Mouse (Mus musculus): ENCODE data around the gene Abca1. TPM values are rescaled to one million over a fixed set of nuclear protein-coding genes. Genes with fewer than 3 reads are reported as not detected.

Gene Abca1
- polyA plus RNA-seq, 1 experiment from 2014 or later, result 5.6 TPM

GRCm38 (mm10) chr4:53134816-53135215, 24.9 kb downstream of the Abca1 start:
- Histone ChIP-seq H3K36me3 (ENCODE audit: control insufficient read depth, insufficient read depth, low read length) (no peaks in the 10 kb centered on the region), H3K4me1 (replicated peaks; ENCODE audit: control insufficient read depth, insufficient read depth, low read length) (no peaks in the 10 kb centered on the region), H3K4me2 (ENCODE audit: low read depth, low read length, severe bottlenecking) (no peak overlapping the region), H3K9me3 (ENCODE audit: control insufficient read depth, low read length) (no peaks in the 10 kb centered on the region), H3K4me3 (ENCODE audit: low read depth, low read length) (no peak overlapping the region), H3K27ac (ENCODE audit: low read depth, low read length) (no peak overlapping the region), H3K9ac (ENCODE audit: low read length) (no peak overlapping the region), H3K27me3 (ENCODE audit: control insufficient read depth, insufficient read depth, low read length) (no peaks in the 10 kb centered on the region)
- WGBS, result 90% methylated on average over 7 of the region's 7 CpGs
- DNase-seq (ENCODE audit: low spot score), result no peak
- no peak for ATAC-seq (replicated peaks; ENCODE audit: low FRiP score)

DNA sequence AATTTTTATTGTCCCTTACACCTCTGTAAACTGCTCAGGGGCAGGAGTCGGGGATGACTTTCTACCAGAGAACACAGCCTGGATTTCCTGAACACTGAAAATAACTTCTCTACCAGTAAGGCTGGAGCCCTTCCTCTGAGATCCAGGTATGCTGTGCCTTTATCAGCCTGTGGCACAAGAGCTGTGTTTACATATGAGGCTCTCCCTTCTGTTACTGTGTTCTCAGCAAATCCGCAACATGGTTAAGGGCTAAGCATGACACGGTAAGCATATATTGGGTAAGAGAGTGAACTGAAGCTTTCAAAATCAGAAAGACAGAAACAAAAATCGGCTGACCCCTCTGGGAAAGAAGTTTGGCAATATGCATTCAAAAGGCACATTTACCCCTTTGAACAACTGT, 25.7 kb downstream of the Abca1 start:
- Histone ChIP-seq H3K4me3 (ENCODE audit: low read depth, low read length) (no peak overlapping the region), H3K27ac (ENCODE audit: low read depth, low read length) (no peak overlapping the region), H3K9ac (ENCODE audit: low read length) (no peak overlapping the region), H3K36me3 (ENCODE audit: control insufficient read depth, insufficient read depth, low read length) (no peaks in the 10 kb centered on the region), H3K4me1 (replicated peaks; ENCODE audit: control insufficient read depth, insufficient read depth, low read length) (no peaks in the 10 kb centered on the region), H3K27me3 (ENCODE audit: control insufficient read depth, insufficient read depth, low read length) (no peaks in the 10 kb centered on the region), H3K4me2 (ENCODE audit: low read depth, low read length, severe bottlenecking) (no peak overlapping the region), H3K9me3 (ENCODE audit: control insufficient read depth, low read length) (no peaks in the 10 kb centered on the region)
- ATAC-seq (replicated peaks; ENCODE audit: low FRiP score) (no peak), DNase-seq (ENCODE audit: low spot score) (no peak)
- 92% methylated on average over 4 of the region's 4 CpGs for WGBS

DNA sequence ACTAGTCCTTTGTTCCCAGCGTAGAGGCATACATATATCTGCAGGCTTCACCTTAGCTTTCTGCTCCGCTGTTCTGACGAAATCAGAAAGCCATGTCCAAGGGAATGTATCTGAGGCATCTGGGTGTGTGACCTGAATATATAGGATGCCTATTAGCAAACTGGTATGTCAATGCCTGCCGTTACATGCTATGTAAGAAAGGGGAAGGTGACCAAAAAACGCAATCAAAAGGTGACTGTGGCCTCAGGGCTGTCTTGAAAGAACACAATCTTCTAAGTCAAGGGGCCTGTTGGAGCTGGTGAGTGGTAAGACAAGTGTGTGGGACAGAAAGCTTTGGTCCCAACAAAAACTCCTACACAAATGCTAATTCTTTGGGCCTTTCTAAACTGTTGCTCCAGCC, 28.2 kb downstream of the Abca1 start:
- no peak for DNase-seq (ENCODE audit: low spot score)
- 94% methylated on average over 5 of the region's 5 CpGs for WGBS
- no peaks in the 10 kb centered on the region; the same call in 1 of the 2 replicates for H3K9me3 ChIP-seq (ENCODE audit: control insufficient read depth, low read length)
- H3K4me2 ChIP-seq (ENCODE audit: low read depth, low read length, severe bottlenecking), result no peak overlapping the region
- no peak for ATAC-seq (replicated peaks; ENCODE audit: low FRiP score)
- no peak overlapping the region for H3K27ac ChIP-seq (ENCODE audit: low read depth, low read length)
- H3K36me3 ChIP-seq (ENCODE audit: control insufficient read depth, insufficient read depth, low read length), result no peaks in the 10 kb centered on the region
- no peak overlapping the region for H3K4me3 ChIP-seq (ENCODE audit: low read depth, low read length)
- H3K9ac ChIP-seq (ENCODE audit: low read length), result no peak overlapping the region
- no peaks in the 10 kb centered on the region for H3K4me1 ChIP-seq (replicated peaks; ENCODE audit: control insufficient read depth, insufficient read depth, low read length)
- H3K27me3 ChIP-seq (ENCODE audit: control insufficient read depth, insufficient read depth, low read length), result no peaks in the 10 kb centered on the region

DNA sequence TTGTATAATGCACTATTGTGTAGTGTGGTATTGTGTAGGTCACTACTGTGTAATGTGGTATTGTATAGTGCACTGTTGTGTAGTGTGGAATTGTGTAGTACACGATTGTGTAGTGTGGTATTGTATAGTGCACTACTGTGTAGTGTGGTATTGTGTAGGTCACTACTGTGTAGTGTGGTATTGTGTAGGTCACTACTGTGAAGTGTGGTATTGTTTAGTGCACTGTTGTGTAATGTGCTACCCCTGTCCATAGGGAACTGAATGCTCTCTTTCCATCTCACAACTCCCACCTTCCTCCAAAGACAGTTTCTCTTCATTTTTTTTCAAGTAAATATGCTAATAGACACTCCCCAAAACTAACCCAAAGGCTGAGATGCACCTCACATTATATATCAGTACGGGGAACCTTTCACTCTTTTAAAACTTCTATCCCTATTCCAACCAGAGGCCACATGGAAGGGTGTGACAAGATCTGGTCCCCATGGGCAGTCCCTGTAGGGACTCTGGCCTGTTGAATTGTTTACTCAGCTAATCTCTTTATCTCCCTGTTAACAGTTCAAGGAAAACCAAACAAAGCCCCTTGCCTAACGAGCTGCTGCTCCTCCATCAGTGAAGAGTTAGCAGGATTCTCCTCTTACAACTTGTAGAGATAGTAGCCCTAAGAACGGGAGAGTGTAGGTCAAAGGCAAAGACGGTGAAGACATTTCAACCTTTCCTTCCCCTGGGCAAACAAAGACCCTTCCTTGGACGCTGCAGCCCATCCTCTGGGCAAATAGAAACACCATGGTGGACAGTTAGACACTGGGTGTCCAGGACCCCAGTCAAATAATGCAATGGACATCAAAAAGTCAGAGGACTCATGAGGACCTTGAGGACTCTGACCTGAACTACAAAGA, 28.8 kb downstream of the Abca1 start:
- no peaks in the 10 kb centered on the region; the same call in 1 of the 2 replicates for H3K9me3 ChIP-seq (ENCODE audit: control insufficient read depth, low read length)
- WGBS, result 50% methylated on average over 6 of the region's 6 CpGs
- no peak for ATAC-seq (replicated peaks; ENCODE audit: low FRiP score)
- no peaks in the 10 kb centered on the region for H3K27me3 ChIP-seq (ENCODE audit: control insufficient read depth, insufficient read depth, low read length)
- H3K4me3 ChIP-seq (ENCODE audit: low read depth, low read length), result no peak overlapping the region
- no peaks in the 10 kb centered on the region for H3K36me3 ChIP-seq (ENCODE audit: control insufficient read depth, insufficient read depth, low read length)
- H3K27ac ChIP-seq (ENCODE audit: low read depth, low read length), result no peak overlapping the region
- no peak overlapping the region for H3K4me2 ChIP-seq (ENCODE audit: low read depth, low read length, severe bottlenecking)
- no peaks in the 10 kb centered on the region for H3K4me1 ChIP-seq (replicated peaks; ENCODE audit: control insufficient read depth, insufficient read depth, low read length)
- DNase-seq (ENCODE audit: low spot score), result no peak
- H3K9ac ChIP-seq (ENCODE audit: low read length), result no peak overlapping the region

GRCm38 (mm10) chr4:53129716-53130301, 29.9 kb downstream of the Abca1 start:
- no peak for ATAC-seq (replicated peaks; ENCODE audit: low FRiP score)
- Histone ChIP-seq H3K27me3 (ENCODE audit: control insufficient read depth, insufficient read depth, low read length) (no peaks in the 10 kb centered on the region), H3K9ac (ENCODE audit: low read length) (no peak overlapping the region), H3K4me3 (ENCODE audit: low read depth, low read length) (no peak overlapping the region), H3K4me1 (replicated peaks; ENCODE audit: control insufficient read depth, insufficient read depth, low read length) (no peaks in the 10 kb centered on the region), H3K4me2 (ENCODE audit: low read depth, low read length, severe bottlenecking) (no peak overlapping the region), H3K9me3 (ENCODE audit: control insufficient read depth, low read length) (no peaks in the 10 kb centered on the region; the same call in 1 of the 2 replicates), H3K27ac (ENCODE audit: low read depth, low read length) (no peak overlapping the region), H3K36me3 (ENCODE audit: control insufficient read depth, insufficient read depth, low read length) (no peaks in the 10 kb centered on the region)
- 90% methylated on average over 11 of the region's 11 CpGs for WGBS
- DNase-seq (ENCODE audit: low spot score), result no peak

- H3K9me3 ChIP-seq (ENCODE audit: control insufficient read depth, low read length), result no peaks in the 10 kb centered on the region; the same call in 1 of the 2 replicates
- no peak overlapping the region for H3K4me3 ChIP-seq (ENCODE audit: low read depth, low read length)
- DNase-seq (ENCODE audit: low spot score) (no peak), ATAC-seq (replicated peaks; ENCODE audit: low FRiP score) (no peak)
- no peaks in the 10 kb centered on the region for H3K4me1 ChIP-seq (replicated peaks; ENCODE audit: control insufficient read depth, insufficient read depth, low read length)
- no peaks in the 10 kb centered on the region for H3K36me3 ChIP-seq (ENCODE audit: control insufficient read depth, insufficient read depth, low read length)
- H3K9ac ChIP-seq (ENCODE audit: low read length), result no peak overlapping the region
- H3K27ac ChIP-seq (ENCODE audit: low read depth, low read length), result no peak overlapping the region
- WGBS, result 85% methylated on average over 5 of the region's 5 CpGs
- H3K27me3 ChIP-seq (ENCODE audit: control insufficient read depth, insufficient read depth, low read length), result no peaks in the 10 kb centered on the region
- no peak overlapping the region for H3K4me2 ChIP-seq (ENCODE audit: low read depth, low read length, severe bottlenecking)
Observed at GRCm38 (mm10) chr4:53127266-53127665, 32.4 kb downstream of the Abca1 start.

GRCm38 (mm10) chr4:53126794-53127193, 32.9 kb downstream of the Abca1 start:
- Histone ChIP-seq H3K27ac (ENCODE audit: low read depth, low read length) (no peak overlapping the region), H3K27me3 (ENCODE audit: control insufficient read depth, insufficient read depth, low read length) (no peaks in the 10 kb centered on the region), H3K4me1 (replicated peaks; ENCODE audit: control insufficient read depth, insufficient read depth, low read length) (no peaks in the 10 kb centered on the region), H3K9me3 (ENCODE audit: control insufficient read depth, low read length) (no peaks in the 10 kb centered on the region; the same call in 1 of the 2 replicates), H3K9ac (ENCODE audit: low read length) (no peak overlapping the region), H3K4me2 (ENCODE audit: low read depth, low read length, severe bottlenecking) (no peak overlapping the region), H3K4me3 (ENCODE audit: low read depth, low read length) (no peak overlapping the region), H3K36me3 (ENCODE audit: control insufficient read depth, insufficient read depth, low read length) (no peaks in the 10 kb centered on the region)
- 94% methylated on average over 7 of the region's 7 CpGs for WGBS
- no peak for ATAC-seq (replicated peaks; ENCODE audit: low FRiP score)
- no peak for DNase-seq (ENCODE audit: low spot score)

- H3K4me1 ChIP-seq (replicated peaks; ENCODE audit: control insufficient read depth, insufficient read depth, low read length), result no peaks in the 10 kb centered on the region
- no peak overlapping the region for H3K27ac ChIP-seq (ENCODE audit: low read depth, low read length)
- H3K4me3 ChIP-seq (ENCODE audit: low read depth, low read length), result no peak overlapping the region
Observed at GRCm38 (mm10) chr4:53124837-53125490, 34.7 kb downstream of the Abca1 start.

More at GRCm38 (mm10) chr4:53124837-53125490, 34.7 kb downstream of the Abca1 start:
- no peaks in the 10 kb centered on the region; the same call in 1 of the 2 replicates for H3K9me3 ChIP-seq (ENCODE audit: control insufficient read depth, low read length)
- DNase-seq (ENCODE audit: low spot score), result no peak
- H3K4me2 ChIP-seq (ENCODE audit: low read depth, low read length, severe bottlenecking), result no peak overlapping the region
- WGBS, result 92% methylated on average over 10 of the region's 10 CpGs
- H3K36me3 ChIP-seq (ENCODE audit: control insufficient read depth, insufficient read depth, low read length), result no peaks in the 10 kb centered on the region
- ATAC-seq (replicated peaks; ENCODE audit: low FRiP score), result no peak
- no peak overlapping the region for H3K9ac ChIP-seq (ENCODE audit: low read length)
- H3K27me3 ChIP-seq (ENCODE audit: control insufficient read depth, insufficient read depth, low read length), result no peaks in the 10 kb centered on the region

Measured in forebrain, embryonic 11.5 days (tissue).